Mouse (Mus musculus): Measurements from ENCODE around the gene Rapgef1.
"Not testable (repeated sequence)": the region's sequence is repeated elsewhere in the genome, so short reads cannot be mapped to it uniquely, and the experiment has no call there.

Rapgef1 gene

DNA sequence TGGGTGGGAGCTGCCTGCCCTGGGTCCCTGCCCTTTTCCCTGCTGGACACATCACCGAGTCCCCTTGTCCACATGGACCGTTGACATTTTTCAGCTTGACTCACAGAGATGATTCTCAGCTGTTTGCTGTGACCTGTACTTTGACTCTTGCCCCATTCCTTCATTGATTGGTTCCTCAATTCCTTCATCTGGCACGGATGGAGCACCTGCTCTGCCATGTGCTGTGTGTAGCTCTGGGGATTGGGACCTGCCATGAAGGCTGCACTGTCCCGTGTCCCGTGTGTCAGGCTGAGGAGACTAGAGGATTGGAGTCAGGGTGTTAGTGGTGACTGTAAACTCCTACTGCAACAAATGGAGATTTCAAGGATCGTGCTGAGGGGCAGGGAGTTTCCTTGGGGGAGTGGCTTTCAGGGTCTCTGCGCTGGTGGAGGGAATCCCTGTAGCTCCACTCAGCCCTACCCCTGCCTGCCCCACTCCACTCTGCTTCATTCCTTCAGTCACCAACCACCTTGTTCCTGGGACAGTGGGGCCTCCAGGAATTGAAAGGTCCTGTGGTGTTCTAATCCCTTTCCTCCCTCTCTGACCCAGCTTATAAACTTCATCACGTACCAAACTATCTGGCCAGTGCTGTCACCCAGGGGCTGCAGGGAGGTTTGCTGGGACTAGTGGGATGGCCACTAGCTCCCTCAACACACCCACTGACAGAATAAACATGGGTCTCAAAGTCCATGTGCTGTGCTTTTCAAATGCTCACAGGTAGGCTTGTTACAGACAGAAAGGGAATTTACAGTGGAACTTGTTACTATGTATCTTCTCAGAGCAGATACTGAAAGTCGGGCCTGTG is 3.9 kb downstream of the Rapgef1 start:
- ATAC-seq (ENCODE audit: low TSS enrichment), result no peak

GRCm38 (mm10) chr2:29624091-29624608 is 4.6 kb downstream of the Rapgef1 start:
- ATAC-seq (ENCODE audit: low TSS enrichment), result no peak

- ATAC-seq (ENCODE audit: low TSS enrichment), result peak; percentile 58; the same call in 1 of the 2 replicates
Measured at GRCm38 (mm10) chr2:29624739-29625138, 5.2 kb downstream of the Rapgef1 start.

GRCm38 (mm10) chr2:29625573-29626200 is 6.2 kb downstream of the Rapgef1 start:
- no peak for ATAC-seq (ENCODE audit: low TSS enrichment)

GRCm38 (mm10) chr2:29627337-29627736 is 7.8 kb downstream of the Rapgef1 start:
- no peak for ATAC-seq (ENCODE audit: low TSS enrichment)

DNA sequence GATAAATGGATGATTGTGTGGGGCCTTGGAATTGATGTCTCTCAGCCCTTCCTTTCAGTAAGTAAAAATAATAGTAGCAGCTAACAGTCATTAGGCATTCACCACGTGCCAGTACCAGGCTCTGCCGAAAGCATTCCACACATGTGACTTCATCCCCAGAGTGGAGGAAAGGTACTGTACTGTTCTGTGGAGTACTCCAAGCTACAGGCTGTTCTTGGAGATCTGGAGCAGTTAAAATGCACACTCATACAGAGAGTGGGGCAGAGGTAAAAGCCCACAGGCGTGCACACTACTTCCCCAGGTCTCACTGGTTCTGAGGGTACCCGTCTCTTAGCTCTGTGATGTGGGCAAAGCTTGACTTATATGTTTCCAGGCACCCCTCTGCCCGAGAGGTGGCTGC is 8.7 kb downstream of the Rapgef1 start:
- no peak for ATAC-seq (ENCODE audit: low TSS enrichment)

DNA sequence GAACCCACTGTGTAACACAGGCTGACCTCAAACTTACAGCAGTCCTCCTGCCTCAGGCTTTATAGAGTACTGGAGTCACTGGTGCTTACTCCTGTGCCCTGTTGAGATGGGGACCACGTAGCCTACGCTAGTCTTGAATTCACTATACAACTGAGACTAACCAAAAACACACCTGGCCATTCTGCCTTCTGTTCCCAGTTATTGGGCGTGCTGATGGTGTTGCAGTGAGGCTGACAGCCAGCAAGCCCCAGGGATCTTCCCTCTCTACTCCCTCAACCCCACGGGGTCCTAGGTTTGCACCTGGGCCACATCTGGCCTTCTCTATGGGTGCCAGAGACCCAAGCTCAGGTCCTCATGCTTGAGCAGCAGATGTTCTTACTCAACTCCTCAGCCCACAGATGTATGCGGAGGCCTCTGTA is 9.3 kb downstream of the Rapgef1 start:
- ATAC-seq (ENCODE audit: low TSS enrichment), result no peak

- ATAC-seq (ENCODE audit: low TSS enrichment), result no peak
Measured at GRCm38 (mm10) chr2:29629311-29629710, 9.8 kb downstream of the Rapgef1 start.

- no peak for ATAC-seq (ENCODE audit: low TSS enrichment)
Measured at GRCm38 (mm10) chr2:29630141-29630771, 10.7 kb downstream of the Rapgef1 start.

DNA sequence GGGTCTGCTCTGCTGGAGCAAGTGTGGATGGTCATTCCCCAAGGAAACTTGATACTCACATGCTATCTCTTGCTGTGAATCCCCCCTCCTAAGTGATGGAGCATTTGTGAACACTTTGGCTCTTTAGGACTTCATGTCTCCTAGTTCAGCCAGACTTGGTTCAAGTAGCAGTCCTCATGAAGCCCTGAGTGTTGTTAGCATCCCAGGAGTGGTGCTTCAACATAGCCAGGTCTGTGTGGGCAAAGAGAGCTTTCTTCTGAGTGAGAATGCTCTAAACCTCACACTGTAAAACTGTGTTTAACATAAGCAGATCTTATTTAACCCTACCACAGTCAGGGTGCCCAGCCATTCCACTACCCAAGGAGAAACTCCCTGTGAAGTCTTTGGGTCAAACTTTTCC is 11.5 kb downstream of the Rapgef1 start:
- ATAC-seq (ENCODE audit: low TSS enrichment), result no peak

GRCm38 (mm10) chr2:29631564-29632167 is 12.1 kb downstream of the Rapgef1 start:
- not testable (repeated sequence) for ATAC-seq (ENCODE audit: low TSS enrichment)

- no peak for ATAC-seq (ENCODE audit: low TSS enrichment)
Measured at GRCm38 (mm10) chr2:29632168-29632662, 12.7 kb downstream of the Rapgef1 start.

- ATAC-seq (ENCODE audit: low TSS enrichment), result no peak
Measured at GRCm38 (mm10) chr2:29633101-29633554, 13.6 kb downstream of the Rapgef1 start.

DNA sequence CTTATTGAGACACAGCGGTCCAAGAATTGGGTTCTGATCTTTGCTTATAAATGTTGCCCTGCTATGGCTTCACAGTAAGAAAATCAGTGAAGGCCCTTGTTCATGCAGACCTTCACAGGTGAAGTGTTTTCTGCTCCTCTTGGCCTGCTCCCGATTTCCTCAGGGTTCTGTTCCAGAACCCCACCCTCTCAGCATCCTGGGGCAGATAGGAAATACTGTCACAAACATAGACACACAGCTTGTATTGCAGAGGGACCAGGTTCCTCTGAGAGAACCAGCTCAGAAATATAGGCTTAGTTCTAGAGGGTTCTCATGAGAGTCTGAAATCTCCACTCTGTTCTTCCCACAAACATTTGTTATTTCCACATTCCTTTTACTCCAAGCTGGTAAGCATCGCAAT is 14.3 kb downstream of the Rapgef1 start:
- ATAC-seq (ENCODE audit: low TSS enrichment), result no peak

DNA sequence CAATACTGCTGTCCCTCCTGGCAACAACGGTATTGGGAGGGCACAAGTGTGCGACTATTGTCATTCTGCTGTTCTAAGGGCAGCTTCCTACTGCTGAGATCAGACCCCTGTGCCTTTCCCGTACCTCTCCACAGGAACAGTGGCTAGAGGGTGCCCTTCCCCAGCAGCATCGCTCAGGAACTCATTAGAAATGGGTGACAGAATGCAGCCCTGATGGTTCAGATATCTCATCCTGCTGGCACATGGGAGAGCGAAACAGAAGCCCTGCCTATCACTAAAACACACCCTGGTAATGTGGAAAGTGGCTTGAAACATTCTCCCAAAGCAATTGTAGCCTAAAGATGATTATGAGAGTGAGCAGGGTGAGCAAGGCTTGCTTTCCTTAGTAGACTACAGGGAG is 15.0 kb downstream of the Rapgef1 start:
- ATAC-seq (ENCODE audit: low TSS enrichment), result no peak

- no peak for ATAC-seq (ENCODE audit: low TSS enrichment)
Measured at GRCm38 (mm10) chr2:29635966-29636507, 16.5 kb downstream of the Rapgef1 start.

DNA sequence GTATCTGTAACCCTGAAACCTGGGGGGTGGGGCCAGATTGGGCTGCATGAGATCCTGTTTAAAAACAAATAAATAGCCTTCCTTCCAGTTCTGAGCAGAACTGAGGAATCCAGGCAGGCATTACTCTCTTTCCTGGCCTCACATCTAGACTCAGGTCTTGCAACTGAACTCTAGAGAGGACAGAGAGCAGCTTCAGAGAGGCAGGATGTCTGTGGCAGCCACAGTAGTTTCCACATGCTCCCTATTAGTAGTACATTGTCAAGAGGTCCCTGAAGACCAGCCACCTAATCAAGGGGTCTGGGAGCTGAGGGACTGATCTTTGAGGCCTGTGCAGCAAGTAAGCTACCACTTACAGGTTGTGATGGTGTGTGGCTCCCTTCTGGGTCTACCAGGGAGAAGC is 18.0 kb downstream of the Rapgef1 start:
- ATAC-seq (ENCODE audit: low TSS enrichment), result no peak

DNA sequence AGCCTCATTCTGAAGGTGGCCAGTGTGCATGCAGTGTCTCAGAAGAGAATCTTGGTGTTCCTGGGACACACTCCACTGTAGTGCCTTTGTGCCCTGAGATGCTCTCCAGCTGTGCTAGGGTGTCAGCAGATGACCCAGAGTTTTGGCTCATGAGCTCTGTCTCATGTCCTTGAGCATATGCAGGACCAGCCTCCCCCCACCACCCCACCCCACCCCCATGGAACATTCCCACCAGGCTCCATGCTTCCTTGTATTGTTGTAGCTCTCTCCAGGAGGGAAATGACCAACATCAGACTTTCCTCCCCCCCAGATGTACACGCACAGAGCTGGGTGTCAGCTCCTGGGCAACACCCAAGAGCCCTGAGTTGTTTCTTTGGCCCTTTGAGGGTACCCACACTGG is 19.9 kb downstream of the Rapgef1 start:
- no peak for ATAC-seq (ENCODE audit: low TSS enrichment)

DNA sequence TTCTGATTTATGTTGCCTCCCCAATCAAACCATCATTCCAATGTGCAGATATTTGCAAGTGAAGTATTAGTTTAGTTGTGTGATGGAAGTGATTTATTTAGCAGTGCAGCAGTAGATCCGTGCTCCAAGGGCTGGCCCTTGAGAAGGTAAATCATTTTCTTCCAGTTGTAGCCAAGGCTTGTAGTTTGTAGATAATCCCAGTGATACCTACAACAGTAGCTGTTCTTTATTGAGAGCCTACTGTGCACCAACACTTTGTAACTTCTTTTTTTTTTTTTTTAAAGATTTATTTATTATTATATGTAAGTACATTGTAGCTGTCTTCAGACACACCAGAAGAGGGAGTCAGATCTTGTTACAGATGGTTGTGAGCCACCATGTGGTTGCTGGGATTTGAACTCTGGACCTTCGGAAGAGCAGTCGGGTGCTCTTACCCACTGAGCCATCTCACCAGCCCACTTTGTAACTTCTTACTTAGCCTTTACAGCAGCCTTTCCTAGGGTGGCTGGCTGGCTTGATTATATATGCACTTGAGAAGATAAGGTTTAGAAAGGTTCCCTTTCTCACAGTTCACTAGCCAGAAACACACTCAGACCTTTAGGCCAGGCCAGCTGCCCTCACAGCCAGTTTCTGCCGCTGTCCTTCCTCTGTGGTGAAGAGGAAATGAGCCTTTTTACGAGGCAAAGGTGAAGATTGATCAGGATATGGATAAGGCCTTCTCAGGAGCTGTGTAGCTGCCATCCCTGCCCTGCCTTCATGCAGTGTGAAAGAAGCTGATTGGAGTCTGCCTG is 20.6 kb downstream of the Rapgef1 start:
- no peak for ATAC-seq (ENCODE audit: low TSS enrichment)

- no peak for ATAC-seq (ENCODE audit: low TSS enrichment)
Measured at GRCm38 (mm10) chr2:29641707-29642106, 22.2 kb downstream of the Rapgef1 start.

- ATAC-seq (ENCODE audit: low TSS enrichment), result no peak
Measured at GRCm38 (mm10) chr2:29643418-29643817, 23.9 kb downstream of the Rapgef1 start.
